Mouse (Mus musculus) spleen, postnatal 14 days (tissue): ENCODE measurements around the gene Ctbp2.

Experiments
- DNase-seq, 2 experiments: peaks; one replicate each; pipeline ENCODE4 v3.0.0; 2021 to 2022; ENCODE audit warnings: low spot score in 2 of 2

Ctbp2 gene

DNA sequence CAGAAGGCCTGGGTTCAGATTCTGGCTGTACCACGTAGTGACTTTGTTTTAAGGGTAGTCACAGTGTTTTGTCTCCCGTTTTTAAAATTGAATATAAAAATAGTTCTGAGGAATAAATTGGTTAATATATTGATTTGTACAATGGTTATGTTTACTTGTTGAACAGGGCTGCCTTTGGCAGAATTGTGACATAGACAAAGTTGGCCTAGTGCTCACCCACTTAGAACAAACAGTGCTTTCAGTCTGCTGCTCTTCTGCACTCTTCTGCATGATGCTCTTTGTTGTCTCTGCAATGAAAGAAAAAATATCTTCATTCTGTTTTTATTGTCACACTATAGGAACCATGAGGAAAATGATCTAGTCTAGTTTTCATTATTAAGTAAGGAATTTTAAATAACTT lies 185.0 kb downstream of the Ctbp2 start:
- DNase-seq: no peak
